Mouse (Mus musculus): ENCODE measurements around the gene Slk.

DNA sequence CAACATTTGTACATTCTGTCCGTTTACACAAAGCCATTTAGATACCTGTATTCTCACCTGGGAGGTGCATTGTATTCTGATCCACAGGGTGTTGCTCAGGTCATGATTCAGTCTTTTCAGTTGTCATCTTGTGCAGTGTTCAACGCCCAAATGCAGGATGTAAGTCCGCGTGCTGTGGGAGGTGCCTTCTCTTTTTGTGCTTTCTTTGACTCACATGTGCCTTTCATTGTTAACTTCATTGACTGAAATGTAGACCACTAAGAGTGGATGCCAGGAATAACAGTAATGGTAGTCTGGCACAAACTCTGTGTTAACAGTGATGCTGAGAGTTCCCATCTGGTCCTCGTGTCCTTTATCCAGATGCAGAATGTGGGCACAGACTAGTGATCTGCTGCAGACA, 50.9 kb downstream of the Slk start:
- no peak for TF ChIP-seq USF1 (IDR thresholded peaks at IDR 0.05; ENCODE audit: low read depth)
- no peak for TF ChIP-seq POLR2A (IDR thresholded peaks at IDR 0.05; ENCODE audit: insufficient read length, low read depth)
- TF ChIP-seq MYOD1 (IDR thresholded peaks at IDR 0.05; ENCODE audit: control insufficient read depth in 1 of 3, insufficient read length in 2 of 3, low read depth in 2 of 3), result no peak
- no peak for TF ChIP-seq POLR2AphosphoS2 (IDR thresholded peaks at IDR 0.05; ENCODE audit: insufficient read length, low read depth)
- TF ChIP-seq REST (IDR thresholded peaks at IDR 0.05; ENCODE audit: insufficient read depth, insufficient read length), result no peak
